Mouse (Mus musculus) megakaryocyte progenitor cell, adult 5-6 weeks (primary cell): ENCODE measurements around the gene Cadm3. TPM values are rescaled to one million over a fixed set of nuclear protein-coding genes. Genes with fewer than 3 reads are reported as not detected.

ENCODE experiments used
- ATAC-seq: replicated peaks from 2 replicates; pipeline ENCODE4 v1.8.0; 2016; ENCODE audit warnings: mild to moderate bottlenecking, moderate TSS enrichment, inconsistent platforms; ENCODE audit not compliant: poor library complexity
- total RNA-seq, 2 experiments: library from RNA; stranded (forward) in 1 of 2; stranded (reverse) in 1 of 2; fragments of 157-497, 149-512 nt in 1 of 2; fragments of 200-1000 nt in 1 of 2; gene quantifications; 2 replicates each; pipeline versions ENCODE4 v1.2.3 to v1.2.4; 2015 to 2017

Cadm3 gene
- total RNA-seq (2015) (0.22 TPM in 1 of 2 replicates, not detected in the other), total RNA-seq (2017) (0.14 TPM in 1 of 2 replicates, not detected in the other)

DNA sequence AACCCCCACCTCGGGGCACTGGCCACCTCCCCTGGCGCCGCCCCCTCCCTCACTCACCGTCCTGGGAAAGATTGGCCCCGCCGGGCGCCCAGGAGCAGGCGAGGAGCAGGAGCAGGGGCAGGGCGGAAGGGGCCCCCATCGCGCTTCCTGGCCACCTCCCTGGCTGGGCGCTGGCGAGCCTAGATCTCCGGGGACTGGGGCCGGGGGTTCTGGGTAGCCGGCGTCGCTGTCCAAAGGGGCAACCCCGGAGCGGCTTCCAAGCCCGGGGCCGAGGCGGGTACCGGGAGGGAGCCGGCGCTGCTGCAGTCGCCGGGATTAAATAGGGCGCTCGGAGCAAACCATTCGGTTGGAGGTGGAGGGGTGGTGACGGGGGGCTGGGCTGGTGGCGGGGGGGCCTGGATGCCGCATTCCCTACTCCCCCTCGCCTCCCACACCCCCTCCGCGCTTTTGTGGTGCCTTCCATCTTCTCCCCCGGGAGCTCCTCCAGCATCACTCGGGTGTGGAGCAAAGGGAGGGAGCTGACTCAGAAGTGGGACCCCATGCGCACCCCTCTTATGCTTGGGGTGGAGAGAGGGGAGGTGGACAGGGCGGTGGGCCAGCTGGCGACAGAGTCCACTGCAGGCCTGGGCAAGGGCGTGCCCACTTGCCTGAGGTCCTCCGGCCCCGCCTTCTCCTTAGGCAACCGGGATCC is at the start of gene Cadm3:
Gene Cadm3 (minus strand): TSS at position 340 of the 691 bp plus-strand sequence.
- no peak for ATAC-seq

- ATAC-seq = peak; percentile 43
Observed at GRCm38 (mm10) chr1:173414631-173415030, 47.1 kb upstream of the Cadm3 start.

DNA sequence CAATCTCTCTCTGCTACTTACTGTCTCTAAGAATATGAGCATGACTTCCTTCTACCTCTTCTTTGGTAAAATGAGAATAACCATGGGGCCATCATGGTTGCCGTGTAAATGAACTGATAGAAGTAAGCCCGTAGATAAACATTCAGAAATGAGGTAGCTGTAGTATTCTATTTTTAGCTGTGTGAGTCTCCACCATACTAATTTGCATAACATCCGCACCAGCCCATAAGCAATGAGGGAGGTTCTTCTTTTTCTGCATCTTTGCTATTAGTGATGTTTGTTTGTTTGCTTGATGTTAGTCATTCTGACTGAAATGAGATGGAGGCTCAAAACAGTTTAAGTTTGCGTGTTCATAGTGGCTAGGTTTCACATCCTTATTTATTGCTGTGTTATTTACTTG is 44.4 kb upstream of the Cadm3 start:
- ATAC-seq = peak; percentile 50

DNA sequence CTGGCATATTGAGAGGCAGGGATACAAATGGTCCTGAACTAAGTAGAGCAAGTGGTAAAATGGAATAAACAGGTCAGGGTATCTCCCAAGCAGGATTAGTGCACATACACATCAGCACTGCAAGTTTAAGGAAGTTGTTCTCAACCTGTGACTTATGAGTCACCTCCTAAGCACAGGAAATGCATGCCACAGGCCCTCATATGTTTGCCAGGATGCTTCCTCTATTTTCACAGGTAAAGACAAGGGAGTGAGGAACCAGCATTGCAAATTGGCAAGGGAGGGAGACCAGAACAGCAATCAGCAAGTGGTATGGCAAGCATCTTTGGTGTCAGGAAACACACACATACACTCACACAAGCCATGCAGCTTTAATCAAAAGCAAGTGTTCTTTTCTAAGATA is 41.6 kb upstream of the Cadm3 start:
- ATAC-seq = peak; percentile 96

- no peak for ATAC-seq
Observed at GRCm38 (mm10) chr1:173404696-173405309, 37.3 kb upstream of the Cadm3 start.

GRCm38 (mm10) chr1:173398323-173398970 is 31.0 kb upstream of the Cadm3 start:
- ATAC-seq = peak; percentile 96

DNA sequence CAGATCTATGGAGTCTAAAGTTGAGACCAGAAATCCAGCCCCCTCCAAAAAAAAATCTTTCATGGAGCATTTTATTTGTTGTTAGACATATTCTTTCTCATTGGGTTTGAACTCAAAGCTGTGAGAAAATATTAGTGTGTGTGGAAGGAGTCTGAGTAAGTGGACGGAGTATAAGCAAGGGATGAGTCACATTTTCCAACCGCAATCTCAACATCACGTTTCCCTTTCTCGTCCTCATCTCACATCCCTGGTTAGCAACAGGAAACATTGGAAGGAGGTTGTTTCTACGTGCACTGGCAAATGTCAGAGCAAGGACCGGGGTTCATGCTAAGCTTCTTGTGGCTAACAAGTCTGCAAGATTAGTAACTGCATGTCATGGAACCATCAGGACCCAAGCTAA is 24.3 kb upstream of the Cadm3 start:
- ATAC-seq = no peak

GRCm38 (mm10) chr1:173389901-173390401 is 22.5 kb upstream of the Cadm3 start:
- ATAC-seq = no peak

DNA sequence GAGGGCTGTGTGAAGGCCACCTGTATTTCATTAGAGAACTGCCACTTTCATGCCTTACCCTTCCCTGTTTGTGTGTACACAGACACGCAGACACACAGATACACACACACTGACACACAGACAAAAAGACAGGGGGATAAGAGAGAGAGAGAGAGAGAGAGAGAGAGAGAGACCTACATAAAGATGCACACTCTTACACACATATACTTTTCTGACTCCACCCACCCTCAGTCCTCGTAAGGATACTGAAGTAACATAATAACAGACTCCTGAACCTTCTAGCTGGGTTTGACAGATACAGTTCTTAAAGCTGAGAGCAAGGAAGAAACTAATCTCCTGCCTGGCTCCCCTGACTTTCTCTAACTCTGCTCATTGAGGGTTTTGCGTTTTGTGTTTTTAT is 21.9 kb upstream of the Cadm3 start:
- no peak for ATAC-seq

DNA sequence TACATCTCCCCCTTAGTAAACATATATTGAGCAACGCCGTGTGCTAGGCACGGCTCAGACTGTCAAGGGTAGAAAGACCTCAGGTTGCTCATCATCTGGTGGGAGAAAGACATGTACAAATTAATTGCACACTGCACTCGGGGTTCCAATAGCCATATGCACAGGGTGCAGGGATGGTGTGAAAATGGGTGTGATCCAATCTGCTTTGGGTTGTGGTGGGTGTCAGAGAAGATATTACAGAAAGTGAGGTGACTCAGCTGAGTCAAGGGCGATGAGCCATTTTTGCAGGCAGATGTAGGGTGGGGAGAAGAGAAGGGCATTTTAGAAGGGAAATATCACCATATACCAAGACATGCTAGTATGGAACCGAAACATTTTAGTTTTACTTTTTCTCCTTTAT is 13.9 kb upstream of the Cadm3 start:
- no peak for ATAC-seq

- ATAC-seq = peak; percentile 98
Observed at GRCm38 (mm10) chr1:173377380-173378112, 10.1 kb upstream of the Cadm3 start.

DNA sequence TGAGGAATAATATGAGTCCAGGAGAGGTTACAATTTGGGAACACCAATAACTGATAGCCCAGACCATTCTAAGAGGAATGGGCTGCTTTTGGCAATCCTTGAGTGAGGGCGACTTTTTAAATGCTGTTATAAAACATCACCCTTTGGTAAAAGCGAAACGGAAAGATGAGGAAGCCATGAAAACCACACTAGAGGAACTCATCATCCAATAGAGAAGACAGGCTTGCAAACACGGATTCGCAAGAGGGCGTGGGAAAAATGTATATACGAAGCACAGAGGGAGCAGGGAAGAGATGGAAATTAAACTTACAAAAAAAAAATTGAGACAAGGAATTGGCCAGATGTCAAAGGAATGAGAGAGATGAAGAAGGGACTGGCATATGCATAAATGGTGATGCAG is 6.5 kb upstream of the Cadm3 start:
- peak; percentile 64 for ATAC-seq

GRCm38 (mm10) chr1:173371586-173371985 is 4.1 kb upstream of the Cadm3 start:
- no peak for ATAC-seq

GRCm38 (mm10) chr1:173370456-173370855 is 3.0 kb upstream of the Cadm3 start:
- no peak for ATAC-seq

DNA sequence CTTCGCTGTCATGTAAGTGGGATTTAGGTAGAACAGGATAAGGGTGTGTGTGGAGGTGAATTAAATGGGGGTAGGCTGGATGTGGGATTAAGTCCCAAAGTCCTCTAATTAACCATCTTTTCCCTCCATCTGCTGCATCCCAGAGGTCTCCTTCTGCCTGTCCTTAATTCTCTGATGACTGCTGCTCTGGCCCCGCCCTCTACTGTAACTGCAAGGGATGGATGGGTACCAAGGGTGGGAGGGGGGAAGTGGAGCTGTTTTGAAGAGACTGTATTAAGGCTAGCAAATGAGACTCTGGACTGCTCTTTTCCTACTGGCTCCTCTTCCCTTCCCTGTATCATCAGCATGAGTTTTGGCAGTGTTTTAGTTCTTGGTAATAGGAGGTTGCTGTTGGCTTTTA is 2.1 kb upstream of the Cadm3 start:
- no peak for ATAC-seq

GRCm38 (mm10) chr1:173366701-173367355 is 667 bp downstream of the Cadm3 start:
- ATAC-seq = peak; percentile 24

DNA sequence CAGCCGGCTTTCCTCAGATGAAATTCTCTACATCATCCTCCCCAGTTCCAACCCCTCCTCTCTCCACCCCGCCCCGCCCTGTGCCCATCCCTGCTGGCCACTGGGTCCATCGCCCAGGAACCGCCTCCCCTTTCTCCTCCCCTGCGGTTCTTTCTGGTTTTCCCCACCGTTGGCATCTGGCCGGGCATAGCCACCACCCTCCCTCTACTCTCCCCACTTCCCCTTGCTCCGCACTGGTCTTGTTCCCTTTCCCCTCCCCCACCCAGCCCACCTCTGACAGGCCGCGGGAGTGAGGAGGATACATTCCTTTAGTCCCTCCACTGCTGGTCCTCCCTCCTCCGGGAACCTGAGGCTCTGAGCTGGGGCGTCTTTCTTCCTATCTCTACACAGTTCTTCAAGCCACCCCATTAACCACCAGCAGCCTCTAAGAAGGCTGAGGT is 1.5 kb downstream of the Cadm3 start:
- ATAC-seq = peak; percentile 71

GRCm38 (mm10) chr1:173364125-173364800 is 3.2 kb downstream of the Cadm3 start:
- no peak for ATAC-seq

GRCm38 (mm10) chr1:173363436-173363835 is 4.1 kb downstream of the Cadm3 start:
- ATAC-seq = no peak

GRCm38 (mm10) chr1:173361651-173362050 is 5.8 kb downstream of the Cadm3 start:
- ATAC-seq = peak; percentile 81
